Mouse (Mus musculus): ENCODE data around the gene Polr2a. TPM values are rescaled to one million over a fixed set of nuclear protein-coding genes. Genes with fewer than 3 reads are reported as not detected.

Gene Polr2a
- polyA plus RNA-seq, 1 experiment from 2014 or later = 16.4 TPM

Other genes with a start within 250 kb of the Polr2a start
- gene Dnah2, start 209.5 kb downstream of the Polr2a start, polyA plus RNA-seq (2015; fragmentation: Nextera tagmentation; extraction: Ambion mirVana) = 3.5 and 3.7 TPM in 2 replicates
- gene Efnb3, start 198.4 kb downstream of the Polr2a start, polyA plus RNA-seq (2015; fragmentation: Nextera tagmentation; extraction: Ambion mirVana) = 95.7 and 123 TPM in 2 replicates
- 27.3 and 28.6 TPM in 2 replicates for gene Wrap53, start 178.4 kb downstream of the Polr2a start, polyA plus RNA-seq (2015; fragmentation: Nextera tagmentation; extraction: Ambion mirVana)
- 103 and 109 TPM in 2 replicates for gene Trp53, start 178.3 kb downstream of the Polr2a start, polyA plus RNA-seq (2015; fragmentation: Nextera tagmentation; extraction: Ambion mirVana)
- 30.2 and 33.8 TPM in 2 replicates for gene Atp1b2, start 152.7 kb downstream of the Polr2a start, polyA plus RNA-seq (2015; fragmentation: Nextera tagmentation; extraction: Ambion mirVana)
- not detected in 2 replicates for gene Shbg, start 140.7 kb downstream of the Polr2a start, polyA plus RNA-seq (2015; fragmentation: Nextera tagmentation; extraction: Ambion mirVana)
- 17.3 and 23.8 TPM in 2 replicates for gene Sat2, start 136.6 kb downstream of the Polr2a start, polyA plus RNA-seq (2015; fragmentation: Nextera tagmentation; extraction: Ambion mirVana)
- gene Fxr2, start 125.6 kb downstream of the Polr2a start, polyA plus RNA-seq (2015; fragmentation: Nextera tagmentation; extraction: Ambion mirVana) = 37.1 and 47.7 TPM in 2 replicates
- not detected in 2 replicates for gene Sox15, start 103.3 kb downstream of the Polr2a start, polyA plus RNA-seq (2015; fragmentation: Nextera tagmentation; extraction: Ambion mirVana)
- 82.1 and 90.4 TPM in 2 replicates for gene Mpdu1, start 96.0 kb downstream of the Polr2a start, polyA plus RNA-seq (2015; fragmentation: Nextera tagmentation; extraction: Ambion mirVana)
- gene Cd68, start 92.5 kb downstream of the Polr2a start, polyA plus RNA-seq (2015; fragmentation: Nextera tagmentation; extraction: Ambion mirVana) = 6.4 and 7.8 TPM in 2 replicates
- 563 and 599 TPM in 2 replicates for gene Eif4a1, start 86.2 kb downstream of the Polr2a start, polyA plus RNA-seq (2015; fragmentation: Nextera tagmentation; extraction: Ambion mirVana)
- 97.0 and 115 TPM in 2 replicates for gene Senp3, start 76.6 kb downstream of the Polr2a start, polyA plus RNA-seq (2015; fragmentation: Nextera tagmentation; extraction: Ambion mirVana)
- 0.34 and 0.46 TPM in 2 replicates for gene Tnfsf13, start 72.9 kb downstream of the Polr2a start, polyA plus RNA-seq (2015; fragmentation: Nextera tagmentation; extraction: Ambion mirVana)
- gene Tnfsf12, start 62.8 kb downstream of the Polr2a start, polyA plus RNA-seq (2015; fragmentation: Nextera tagmentation; extraction: Ambion mirVana) = 1.1 and 1.2 TPM in 2 replicates
- 0.81 and 1.2 TPM in 2 replicates for gene Tnfsfm13, start 62.5 kb downstream of the Polr2a start, polyA plus RNA-seq (2015; fragmentation: Nextera tagmentation; extraction: Ambion mirVana)
- 0.16 and 0.18 TPM in 2 replicates for gene Slc35g3, start 3.3 kb upstream of the Polr2a start, polyA plus RNA-seq (2015; fragmentation: Nextera tagmentation; extraction: Ambion mirVana)
- gene Zbtb4, start 7.3 kb upstream of the Polr2a start, polyA plus RNA-seq (2015; fragmentation: Nextera tagmentation; extraction: Ambion mirVana) = 3.3 and 3.6 TPM in 2 replicates
- 1.2 TPM in 2 replicates for gene Chrnb1, start 37.3 kb upstream of the Polr2a start, polyA plus RNA-seq (2015; fragmentation: Nextera tagmentation; extraction: Ambion mirVana)
- 5.2 and 5.9 TPM in 2 replicates for gene Fgf11, start 43.2 kb upstream of the Polr2a start, polyA plus RNA-seq (2015; fragmentation: Nextera tagmentation; extraction: Ambion mirVana)
- gene Tmem102, start 47.0 kb upstream of the Polr2a start, polyA plus RNA-seq (2015; fragmentation: Nextera tagmentation; extraction: Ambion mirVana) = 0.45 and 0.77 TPM in 2 replicates
- gene Gm39566, start 56.7 kb upstream of the Polr2a start, polyA plus RNA-seq (2015; fragmentation: Nextera tagmentation; extraction: Ambion mirVana) = not detected in 2 replicates
- not detected in 2 replicates for gene Spem2, start 59.8 kb upstream of the Polr2a start, polyA plus RNA-seq (2015; fragmentation: Nextera tagmentation; extraction: Ambion mirVana)
- gene Spem1, start 63.5 kb upstream of the Polr2a start, polyA plus RNA-seq (2015; fragmentation: Nextera tagmentation; extraction: Ambion mirVana) = 0.72 and 0.75 TPM in 2 replicates
- gene Nlgn2, start 79.1 kb upstream of the Polr2a start, polyA plus RNA-seq (2015; fragmentation: Nextera tagmentation; extraction: Ambion mirVana) = 18.7 and 22.8 TPM in 2 replicates
- gene Tmem256, start 79.9 kb upstream of the Polr2a start, polyA plus RNA-seq (2015; fragmentation: Nextera tagmentation; extraction: Ambion mirVana) = 254 and 272 TPM in 2 replicates
- gene Plscr3, start 87.7 kb upstream of the Polr2a start, polyA plus RNA-seq (2015; fragmentation: Nextera tagmentation; extraction: Ambion mirVana) = 55.0 and 57.7 TPM in 2 replicates
- 0.29 and 0.39 TPM in 2 replicates for gene Tnk1, start 100.1 kb upstream of the Polr2a start, polyA plus RNA-seq (2015; fragmentation: Nextera tagmentation; extraction: Ambion mirVana)
- gene Tmem95, start 119.4 kb upstream of the Polr2a start, polyA plus RNA-seq (2015; fragmentation: Nextera tagmentation; extraction: Ambion mirVana) = not detected in 2 replicates
- gene Kctd11, start 122.8 kb upstream of the Polr2a start, polyA plus RNA-seq (2015; fragmentation: Nextera tagmentation; extraction: Ambion mirVana) = 1.3 and 1.9 TPM in 2 replicates
- 0.48 and 0.49 TPM in 2 replicates for gene Acap1, start 136.9 kb upstream of the Polr2a start, polyA plus RNA-seq (2015; fragmentation: Nextera tagmentation; extraction: Ambion mirVana)
- gene 2810408A11Rik, start 142.3 kb upstream of the Polr2a start, polyA plus RNA-seq (2015; fragmentation: Nextera tagmentation; extraction: Ambion mirVana) = 16.4 and 18.5 TPM in 2 replicates
- gene Neurl4, start 142.4 kb upstream of the Polr2a start, polyA plus RNA-seq (2015; fragmentation: Nextera tagmentation; extraction: Ambion mirVana) = 19.0 and 21.5 TPM in 2 replicates
- gene Gps2, start 155.3 kb upstream of the Polr2a start, polyA plus RNA-seq (2015; fragmentation: Nextera tagmentation; extraction: Ambion mirVana) = 81.2 and 91.8 TPM in 2 replicates
- 1,142 and 1,181 TPM in 2 replicates for gene Eif5a, start 163.3 kb upstream of the Polr2a start, polyA plus RNA-seq (2015; fragmentation: Nextera tagmentation; extraction: Ambion mirVana)
- 3.3 and 3.4 TPM in 2 replicates for gene Ybx2, start 177.2 kb upstream of the Polr2a start, polyA plus RNA-seq (2015; fragmentation: Nextera tagmentation; extraction: Ambion mirVana)
- 6.6 and 6.7 TPM in 2 replicates for gene Slc2a4, start 189.6 kb upstream of the Polr2a start, polyA plus RNA-seq (2015; fragmentation: Nextera tagmentation; extraction: Ambion mirVana)
- 0.84 TPM in 1 of 2 replicates, not detected in the other for gene Cldn7, start 206.1 kb upstream of the Polr2a start, polyA plus RNA-seq (2015; fragmentation: Nextera tagmentation; extraction: Ambion mirVana)
- 19.0 and 24.6 TPM in 2 replicates for gene Ctdnep1, start 222.5 kb upstream of the Polr2a start, polyA plus RNA-seq (2015; fragmentation: Nextera tagmentation; extraction: Ambion mirVana)
- 166 and 167 TPM in 2 replicates for gene Elp5, start 223.9 kb upstream of the Polr2a start, polyA plus RNA-seq (2015; fragmentation: Nextera tagmentation; extraction: Ambion mirVana)
- 563 and 565 TPM in 2 replicates for gene Gabarap, start 232.5 kb upstream of the Polr2a start, polyA plus RNA-seq (2015; fragmentation: Nextera tagmentation; extraction: Ambion mirVana)
- 63.7 and 66.8 TPM in 2 replicates for gene Phf23, start 237.1 kb upstream of the Polr2a start, polyA plus RNA-seq (2015; fragmentation: Nextera tagmentation; extraction: Ambion mirVana)
- 34.6 and 34.7 TPM in 2 replicates for gene Dvl2, start 242.0 kb upstream of the Polr2a start, polyA plus RNA-seq (2015; fragmentation: Nextera tagmentation; extraction: Ambion mirVana)